ENCODE assay signal across 7 mouse cellular contexts in genomic region chr12:4874161-4874927, GRCm38 (mm10). TPM values are rescaled to one million over a fixed set of nuclear protein-coding genes. Genes with fewer than 3 reads are reported as not detected.
A peak's percentile ranks its signal among the peaks of the same experiment; 100 is the strongest.
DNase-seq lines count a peak whose midpoint lies in the region; ATAC-seq lines count a peak whose summit lies in the region.

TSS of gene Mfsd2b (minus strand) at chr12:4874359.

- H3K27me3 ChIP-seq in midbrain, embryonic 11.5 days (ENCODE audit: control insufficient read depth, insufficient read depth, low read length) = no peaks in the 10 kb centered on the region

- peaks cover 6% of the 10 kb centered on the region for H3K4me1 ChIP-seq in midbrain, embryonic 11.5 days (ENCODE audit: control insufficient read depth, insufficient read depth, low read length)

- no peaks in the 10 kb centered on the region for H3K36me3 ChIP-seq in midbrain, embryonic 11.5 days (ENCODE audit: control insufficient read depth, insufficient read depth, low read length)

- H3K4me3 ChIP-seq in midbrain, embryonic 11.5 days (ENCODE audit: low read depth, low read length) = peak within 1 kb of the TSS; percentile 23

- peak within 1 kb of the TSS; percentile 34 for H3K9ac ChIP-seq in midbrain, embryonic 11.5 days (ENCODE audit: low read length)

- peak; percentile 90 for ATAC-seq in midbrain, embryonic 11.5 days (ENCODE audit: low FRiP score)

- peak; percentile 60 to 68 for DNase-seq in adrenal gland, adult 18-20 months (ENCODE audit: low spot score in 2 of 2)
- peak; percentile 50 to 55 for DNase-seq in cerebellum, postnatal 36 days
- DNase-seq in gastrocnemius, postnatal 10 days = peak; percentile 71
- peak; percentile 18 for DNase-seq in hindlimb bud, embryonic 11.5 days (ENCODE audit: extremely low spot score, low read depth, low spot score)
- DNase-seq in left cerebral cortex, postnatal 4 days = peak; percentile 69
- DNase-seq in midbrain, embryonic 11.5 days (ENCODE audit: low spot score, missing footprints) = peak; percentile 93
- peak; percentile 35 for DNase-seq in skeletal muscle tissue, adult 2 months (ENCODE audit: low read depth, low spot score)

- peak within 1 kb of the TSS; percentile 51 for H3K4me2 ChIP-seq in midbrain, embryonic 11.5 days

- H3K9me3 ChIP-seq in midbrain, embryonic 11.5 days (ENCODE audit: control insufficient read depth, low read length) = no peaks in the 10 kb centered on the region

- 5% methylated on average over 24 of the region's 24 CpGs for WGBS in midbrain, embryonic 11.5 days

- intact Hi-C loops in left cerebral cortex, postnatal 4 days (cut with DNase I) = no loop called here

- H3K27ac ChIP-seq in midbrain, embryonic 11.5 days (ENCODE audit: low read depth, low read length) = no peak within 1 kb of the TSS

RNA-seq across cellular contexts. Expression of gene Mfsd2b, which starts in this region (rescaled TPM):
- total RNA-seq in adrenal gland, adult 18-20 months (2021) = under 1 TPM; 0.89 to 0.99 TPM
- total RNA-seq in gastrocnemius, postnatal 10 days (2021) = 1 to 10 TPM in 1 of 2 experiments, under 1 TPM in 1; 0.78 to 1.3 TPM
- 1 to 10 TPM; 1.6 to 1.9 TPM for total RNA-seq in left cerebral cortex, postnatal 4 days (2021)
- 3.6 and 4.1 TPM in 2 replicates for polyA plus RNA-seq in midbrain, embryonic 11.5 days (2014; fragmentation: Nextera tagmentation; extraction: Ambion mirVana)

Comparison
In these comparisons a context has a peak if more than half of its experiments do, and no peak if none do; other contexts are left out.
1. Peak in DNase-seq in adrenal gland, adult 18-20 months; RNA of the gene not detected or under 1 TPM.
2. DNase-seq: peak in every context shown above with its lines; median percentile 93 in midbrain, embryonic 11.5 days; 71 in gastrocnemius, postnatal 10 days; 69 in left cerebral cortex, postnatal 4 days; 64 in adrenal gland, adult 18-20 months; 52 in cerebellum, postnatal 36 days; 35 in skeletal muscle tissue, adult 2 months; 18 in hindlimb bud, embryonic 11.5 days.